Mouse (Mus musculus) cerebellum, postnatal 36 days (tissue): Measurements from ENCODE around the gene Nsf.

Source experiments
- DNase-seq, 2 experiments: peaks; one replicate each; pipeline ENCODE4 v3.0.0; 2021 to 2022; ENCODE audit warnings: mixed read lengths in 2 of 2

The Nsf gene

GRCm38 (mm10) chr11:103940887-103941286 lies 13.0 kb downstream of the Nsf start:
- no peak for DNase-seq

DNA sequence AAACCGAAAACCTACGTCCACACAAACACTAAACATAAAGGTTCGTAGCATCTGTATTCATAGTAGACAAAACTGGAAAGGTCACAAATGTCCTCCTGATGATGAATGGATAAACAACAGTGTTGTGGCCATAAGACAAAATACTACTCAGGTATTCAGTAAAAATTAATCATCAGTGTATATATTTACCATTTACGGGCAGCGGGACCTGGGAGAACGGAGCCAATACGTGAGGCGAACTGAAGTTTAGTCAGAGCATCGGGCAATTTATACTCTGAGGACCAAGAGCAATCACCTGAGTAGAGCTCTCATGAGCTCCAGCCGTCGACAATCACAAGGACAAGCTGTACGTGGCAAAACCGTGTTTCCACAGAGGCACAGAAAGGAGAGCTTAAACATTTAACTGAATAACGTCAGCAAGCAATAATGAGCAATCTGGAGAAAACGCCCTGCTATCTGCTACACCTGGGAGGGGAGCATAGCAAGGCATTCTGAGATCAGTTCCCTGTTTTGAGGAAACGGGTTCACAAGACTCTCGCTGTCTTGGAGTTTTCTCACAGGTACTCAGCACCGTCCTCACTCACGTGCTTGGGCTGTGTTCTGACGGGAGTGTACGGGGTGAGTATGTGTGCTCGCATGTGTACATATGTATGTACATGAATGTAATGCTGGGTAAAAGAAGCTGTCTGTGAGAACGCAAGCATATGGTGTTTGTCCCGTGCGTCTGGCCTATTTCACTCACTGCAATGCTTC lies 15.7 kb downstream of the Nsf start:
- DNase-seq, result no peak

DNA sequence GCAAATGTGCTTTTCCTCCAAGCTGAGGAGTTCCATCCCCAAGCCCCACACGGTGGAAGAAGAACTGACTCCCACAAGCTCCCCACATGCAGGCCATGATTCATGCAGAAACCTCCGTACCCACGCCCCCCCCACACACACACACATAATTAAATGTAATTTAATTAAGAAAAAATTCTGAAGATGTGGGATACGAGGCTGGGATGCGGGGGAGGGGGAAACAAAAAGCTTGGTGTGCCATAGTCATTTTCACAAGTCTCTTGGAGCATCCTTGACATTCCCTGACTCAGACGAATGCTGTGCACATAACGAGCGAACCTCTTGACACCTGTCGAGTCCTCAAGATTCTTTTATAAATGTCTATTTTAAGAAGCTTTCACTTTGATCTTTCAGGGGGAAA lies 16.4 kb downstream of the Nsf start:
- DNase-seq, result no peak

- no peak for DNase-seq
Observed at GRCm38 (mm10) chr11:103935717-103936116, 18.1 kb downstream of the Nsf start.

- DNase-seq, result no peak
Observed at GRCm38 (mm10) chr11:103933886-103934285, 20.0 kb downstream of the Nsf start.

DNA sequence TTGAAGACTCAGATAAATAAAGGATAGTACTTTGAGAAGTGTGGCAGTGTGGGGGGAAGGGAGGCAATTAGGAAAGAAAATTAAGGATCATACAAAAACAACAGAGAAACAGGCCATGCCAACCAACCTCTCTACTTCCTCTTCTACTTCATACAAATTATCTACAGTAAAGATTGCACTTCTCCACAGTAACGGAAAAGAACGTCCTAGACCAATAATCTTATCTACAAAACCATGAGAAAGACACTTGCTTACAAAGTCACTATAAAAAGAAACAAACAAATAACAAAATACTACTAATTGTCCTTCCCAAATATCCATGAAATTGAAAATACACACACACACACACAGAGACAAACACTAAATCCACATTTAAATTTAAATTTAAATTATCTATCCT lies 29.9 kb downstream of the Nsf start:
- DNase-seq, result no peak

- DNase-seq, result no peak
Observed at GRCm38 (mm10) chr11:103923272-103923671, 30.6 kb downstream of the Nsf start.

GRCm38 (mm10) chr11:103922812-103923211 lies 31.0 kb downstream of the Nsf start:
- no peak for DNase-seq

DNA sequence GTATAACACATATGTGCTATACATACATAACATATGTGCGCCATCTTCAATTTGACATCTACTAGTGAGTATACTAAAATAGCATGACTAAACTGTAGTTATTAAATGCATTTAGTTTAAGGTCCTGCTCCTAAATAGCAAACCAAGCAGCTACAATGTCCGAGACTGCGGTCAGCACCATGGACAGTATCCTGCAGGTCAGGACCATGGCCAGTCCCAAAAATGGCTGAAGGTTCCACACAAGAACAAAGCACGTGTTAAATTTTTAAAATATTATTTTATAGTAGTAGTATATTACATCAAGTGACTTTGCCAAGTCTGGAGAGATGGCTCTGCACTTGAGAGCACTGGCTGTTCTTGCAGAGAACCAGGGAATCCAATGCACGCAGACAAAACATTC lies 33.2 kb downstream of the Nsf start:
- DNase-seq, result no peak

- DNase-seq, result no peak
Observed at GRCm38 (mm10) chr11:103916807-103917206, 37.0 kb downstream of the Nsf start.

GRCm38 (mm10) chr11:103915686-103916085 lies 38.2 kb downstream of the Nsf start:
- no peak for DNase-seq

DNA sequence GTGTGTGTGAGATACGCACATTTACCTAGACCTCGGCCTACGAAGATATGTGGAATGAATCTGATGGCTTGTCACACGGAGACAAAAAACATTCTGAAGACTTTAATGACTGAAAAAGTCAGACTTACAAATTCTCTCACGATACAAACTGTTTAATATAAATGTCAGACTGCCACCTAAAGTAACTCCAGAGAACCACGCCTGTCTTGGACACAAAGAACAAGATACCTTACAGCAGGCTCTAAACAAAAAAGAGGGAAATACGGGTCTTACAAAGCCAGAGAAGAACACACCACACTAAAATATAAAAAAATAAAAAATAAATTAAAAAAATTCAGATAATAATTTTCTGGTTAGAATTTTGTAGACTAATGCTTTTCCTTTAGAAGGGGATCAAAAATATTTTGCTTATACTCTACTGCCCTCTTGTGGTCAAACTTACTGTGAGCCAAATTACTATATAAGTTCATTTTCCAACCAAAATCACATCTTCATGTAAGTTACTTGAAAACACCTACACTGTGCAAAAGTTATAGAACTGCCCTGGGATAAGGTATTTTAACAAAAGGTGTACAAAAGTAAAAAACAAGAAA lies 42.8 kb downstream of the Nsf start:
- no peak for DNase-seq

DNA sequence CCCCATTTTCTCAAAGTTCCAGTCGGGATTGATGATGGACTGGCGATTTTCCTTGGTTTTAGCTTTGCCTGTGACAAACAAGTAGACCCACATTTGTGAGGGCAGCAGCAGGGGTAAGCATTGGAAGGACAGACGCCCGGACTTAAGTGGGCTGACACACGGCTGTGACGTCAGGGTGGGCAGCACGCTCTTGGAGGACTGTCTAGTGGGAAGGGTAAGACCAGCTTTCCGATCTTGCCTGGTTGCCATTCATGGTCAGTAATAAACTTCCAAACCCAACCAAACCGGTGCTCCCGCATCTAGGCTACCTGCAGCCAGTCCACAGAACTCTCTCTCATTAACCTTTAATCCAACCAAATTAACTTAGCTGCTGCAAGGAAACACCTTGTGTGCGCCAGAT lies 43.3 kb downstream of the Nsf start:
- DNase-seq, result no peak

DNA sequence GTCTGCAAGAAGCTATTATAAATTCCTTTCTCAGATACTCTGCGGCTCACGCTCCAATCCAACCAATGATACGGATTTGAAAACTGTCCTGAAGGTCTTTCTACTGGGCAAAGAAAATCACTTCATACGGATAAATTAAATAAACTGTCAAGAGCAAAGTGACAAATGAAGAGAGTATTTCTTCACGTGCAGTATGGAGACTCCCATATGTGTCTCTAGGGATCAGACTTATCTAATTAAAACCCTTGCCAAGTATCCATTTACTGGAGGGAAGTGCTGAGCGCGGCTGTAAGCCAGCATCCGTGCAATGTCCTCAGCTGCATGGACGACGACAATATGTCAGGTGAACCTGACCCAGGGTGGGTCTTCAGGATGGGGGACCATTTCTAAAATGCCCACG lies 44.0 kb downstream of the Nsf start:
- no peak for DNase-seq

GRCm38 (mm10) chr11:103909396-103909795 lies 44.5 kb downstream of the Nsf start:
- DNase-seq, result no peak

DNA sequence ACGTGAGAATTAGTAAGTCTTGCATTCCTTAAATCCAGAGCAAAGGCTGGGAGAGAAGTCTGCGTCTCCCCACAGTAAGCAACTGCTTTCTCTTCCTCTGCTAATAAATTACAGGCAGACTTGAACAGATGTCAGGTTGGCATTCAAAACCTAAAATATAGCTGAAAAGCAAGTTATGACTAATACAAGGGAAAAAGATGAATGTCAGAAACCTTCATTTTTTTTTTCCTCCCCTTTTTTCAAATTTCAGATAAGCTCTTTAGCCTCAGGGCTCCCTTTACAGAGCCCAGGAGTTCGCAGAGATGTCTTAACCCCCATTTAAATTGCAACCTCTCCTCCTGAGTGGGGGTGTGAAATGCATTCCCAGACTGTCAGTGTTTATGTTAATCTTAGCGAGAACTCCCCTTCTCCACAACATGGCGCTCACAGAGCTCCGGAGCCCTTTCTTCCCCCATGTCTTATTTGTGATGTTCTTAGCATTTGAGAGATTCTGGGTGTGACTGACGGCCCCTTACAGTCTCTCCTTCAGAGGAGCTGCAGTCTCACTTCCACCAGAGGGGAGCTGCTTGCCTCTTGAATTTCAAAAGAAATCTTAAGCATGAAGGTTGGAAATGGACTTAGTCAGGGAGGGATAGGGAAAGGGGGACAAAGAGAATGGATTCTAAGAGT lies 47.7 kb downstream of the Nsf start:
- no peak for DNase-seq

DNA sequence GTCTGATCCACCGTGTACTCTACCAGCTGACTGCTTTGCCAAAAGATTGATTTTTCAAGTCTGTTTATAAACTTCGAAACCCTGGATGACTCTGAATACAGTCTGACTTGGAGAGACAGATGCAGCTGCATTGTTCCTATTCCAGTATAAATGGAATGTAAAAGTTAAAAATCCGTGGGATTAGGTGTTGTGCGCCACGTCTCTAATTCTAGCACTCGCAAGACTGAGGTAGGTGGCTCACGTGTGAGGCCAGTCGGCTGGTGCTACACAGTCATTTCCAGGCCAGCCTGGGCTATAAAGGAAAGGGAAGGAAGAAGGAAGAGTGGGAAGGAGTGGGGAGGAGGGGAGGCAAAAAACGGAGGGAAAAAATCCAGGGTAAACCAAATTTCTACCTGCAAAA lies 48.4 kb downstream of the Nsf start:
- no peak for DNase-seq

- DNase-seq, result no peak
Observed at GRCm38 (mm10) chr11:103901581-103901966, 52.3 kb downstream of the Nsf start.

- DNase-seq, result no peak
Observed at GRCm38 (mm10) chr11:103900803-103901580, 52.9 kb downstream of the Nsf start.

DNA sequence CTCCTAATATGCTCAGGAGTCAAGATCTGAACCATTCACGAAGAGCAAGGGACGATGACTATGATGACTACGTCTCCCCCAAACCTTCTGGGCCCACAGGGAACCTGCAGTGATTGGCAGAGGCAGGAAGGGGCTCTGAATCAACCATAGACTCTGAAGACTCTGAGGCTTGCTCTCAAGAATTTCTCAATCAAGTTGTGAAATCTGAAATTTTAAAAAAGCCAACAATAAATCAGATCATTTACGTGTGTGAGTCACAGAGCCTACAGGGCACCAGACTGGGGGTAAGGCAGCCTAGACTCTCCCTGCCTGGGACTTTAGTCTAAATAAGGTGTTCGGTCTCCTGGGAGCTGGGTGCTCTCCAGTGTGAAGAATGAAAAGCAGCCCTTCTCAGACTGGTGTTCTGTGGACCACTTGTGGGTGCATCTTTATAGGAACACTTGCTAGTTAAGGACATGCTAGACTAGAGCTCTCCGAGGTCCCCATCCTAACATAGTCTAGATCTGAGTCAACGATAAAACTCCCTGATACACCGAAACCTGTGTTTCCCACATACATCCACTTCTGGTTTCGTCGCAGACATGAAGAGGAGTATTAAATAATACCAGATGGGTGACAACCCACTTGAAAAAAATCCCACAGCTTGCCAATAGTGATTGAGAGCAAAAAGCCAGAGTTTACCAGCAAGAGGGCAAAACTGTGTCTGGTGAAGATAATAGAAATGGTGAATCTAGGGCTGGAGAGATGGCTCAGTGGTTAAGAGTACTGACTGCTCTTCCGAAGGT lies 56.7 kb downstream of the Nsf start:
- DNase-seq, result no peak

GRCm38 (mm10) chr11:103896056-103896455 lies 57.8 kb downstream of the Nsf start:
- DNase-seq, result no peak

GRCm38 (mm10) chr11:103892831-103893230 lies 61.0 kb downstream of the Nsf start:
- no peak for DNase-seq

- DNase-seq, result no peak
Observed at GRCm38 (mm10) chr11:103891781-103892180, 62.1 kb downstream of the Nsf start.
